Mouse (Mus musculus) CH12F3 (cell line): ENCODE data around the gene 4930518I15Rik.
"Not testable (repeated sequence)": the region's sequence is repeated elsewhere in the genome, so short reads cannot be mapped to it uniquely, and the experiment has no call there.

Source experiments
- in situ Hi-C: fragments of 300-500 bp; cut with MboI; formaldehyde crosslinking; loops from 2 replicates; pipeline ENCODE4 v1.14.3; 2020; ENCODE audit warnings: low sequenced_read_pairs

4930518I15Rik gene

GRCm38 (mm10) chr2:156857835-156858234 is at the start of gene 4930518I15Rik:
Gene 4930518I15Rik (minus strand): TSS chr2:156857946.
- in situ Hi-C loops, result no loop called here

- in situ Hi-C loops, result not testable (repeated sequence)
These were observed 48.2 kb upstream of the 4930518I15Rik start for GRCm38 (mm10) chr2:156905931-156906330.

- in situ Hi-C loops, result no loop called here
These were observed 47.4 kb upstream of the 4930518I15Rik start for GRCm38 (mm10) chr2:156904976-156905717.

- in situ Hi-C loops, result no loop called here
These were observed 45.6 kb upstream of the 4930518I15Rik start for GRCm38 (mm10) chr2:156903367-156903766.

- in situ Hi-C loops, result not testable (repeated sequence)
These were observed 44.7 kb upstream of the 4930518I15Rik start for GRCm38 (mm10) chr2:156902411-156902810.

GRCm38 (mm10) chr2:156901883-156902282 is 44.1 kb upstream of the 4930518I15Rik start:
- in situ Hi-C loops, result no loop called here

GRCm38 (mm10) chr2:156901344-156901743 is 43.6 kb upstream of the 4930518I15Rik start:
- in situ Hi-C loops, result no loop called here

- in situ Hi-C loops, result no loop called here
These were observed 41.4 kb upstream of the 4930518I15Rik start for GRCm38 (mm10) chr2:156899184-156899583.

- in situ Hi-C loops, result no loop called here
These were observed 40.6 kb upstream of the 4930518I15Rik start for GRCm38 (mm10) chr2:156898374-156898773.

GRCm38 (mm10) chr2:156897034-156897433 is 39.3 kb upstream of the 4930518I15Rik start:
- in situ Hi-C loops, result no loop called here

- in situ Hi-C loops, result no loop called here
These were observed 38.7 kb upstream of the 4930518I15Rik start for GRCm38 (mm10) chr2:156896384-156896914.

GRCm38 (mm10) chr2:156894496-156895265 is 36.9 kb upstream of the 4930518I15Rik start:
- in situ Hi-C loops, result no loop called here

- in situ Hi-C loops, result no loop called here
These were observed 35.1 kb upstream of the 4930518I15Rik start for GRCm38 (mm10) chr2:156892821-156893220.

- in situ Hi-C loops, result no loop called here
These were observed 34.5 kb upstream of the 4930518I15Rik start for GRCm38 (mm10) chr2:156892240-156892639.

- in situ Hi-C loops, result no loop called here
These were observed 30.7 kb upstream of the 4930518I15Rik start for GRCm38 (mm10) chr2:156888490-156888889.

- in situ Hi-C loops, result no loop called here
These were observed 29.3 kb upstream of the 4930518I15Rik start, which contains the start of gene Sla2 for GRCm38 (mm10) chr2:156887017-156887416. Gene Sla2 (minus strand): TSS chr2:156887192.

- in situ Hi-C loops, result no loop called here
These were observed 28.4 kb upstream of the 4930518I15Rik start for GRCm38 (mm10) chr2:156886084-156886631.

- in situ Hi-C loops, result not testable (repeated sequence)
These were observed 27.9 kb upstream of the 4930518I15Rik start for GRCm38 (mm10) chr2:156885666-156886065.

GRCm38 (mm10) chr2:156884396-156885211 is 26.9 kb upstream of the 4930518I15Rik start:
- in situ Hi-C loops, result no loop called here

- in situ Hi-C loops, result no loop called here
These were observed 24.8 kb upstream of the 4930518I15Rik start for GRCm38 (mm10) chr2:156882431-156883001.
